Mouse (Mus musculus) bone marrow macrophage, adult 2 months (primary cell): ENCODE results near the gene Ces2f.

ENCODE experiments used
- CTCF ChIP-seq: IDR thresholded peaks from 2 replicates; pipeline ENCODE4 v1.5.1; 2012; ENCODE audit warnings: low read depth, mild to moderate bottlenecking, low read length, moderate library complexity
- POLR2A ChIP-seq: IDR thresholded peaks from 2 replicates; pipeline ENCODE4 v1.6.1; 2012; ENCODE audit warnings: mild to moderate bottlenecking, low read depth, low read length, borderline replicate concordance

DNA sequence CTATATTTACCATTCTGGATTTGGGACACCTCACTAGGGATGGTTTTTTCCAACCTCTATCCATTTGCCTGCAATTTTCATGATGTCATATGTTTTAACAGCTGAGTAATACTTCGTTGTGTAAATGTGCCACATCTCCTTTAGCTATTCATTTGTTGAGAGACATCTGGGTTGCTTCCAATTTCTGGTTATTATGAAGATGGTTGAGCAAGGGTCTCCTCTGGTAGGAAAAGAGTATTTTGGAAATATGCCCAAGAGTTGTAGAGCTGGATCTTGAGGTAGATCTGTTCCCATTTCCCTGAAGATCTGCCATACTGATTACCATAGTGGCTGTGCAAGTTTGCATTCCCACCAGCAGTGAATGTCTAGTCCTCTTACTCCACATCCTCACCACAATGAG lies 40.0 kb upstream of the Ces2f start:
- TF ChIP-seq CTCF: no peak
- TF ChIP-seq POLR2A: no peak
